Mouse (Mus musculus): ENCODE measurements around the gene Alg14.

DNA sequence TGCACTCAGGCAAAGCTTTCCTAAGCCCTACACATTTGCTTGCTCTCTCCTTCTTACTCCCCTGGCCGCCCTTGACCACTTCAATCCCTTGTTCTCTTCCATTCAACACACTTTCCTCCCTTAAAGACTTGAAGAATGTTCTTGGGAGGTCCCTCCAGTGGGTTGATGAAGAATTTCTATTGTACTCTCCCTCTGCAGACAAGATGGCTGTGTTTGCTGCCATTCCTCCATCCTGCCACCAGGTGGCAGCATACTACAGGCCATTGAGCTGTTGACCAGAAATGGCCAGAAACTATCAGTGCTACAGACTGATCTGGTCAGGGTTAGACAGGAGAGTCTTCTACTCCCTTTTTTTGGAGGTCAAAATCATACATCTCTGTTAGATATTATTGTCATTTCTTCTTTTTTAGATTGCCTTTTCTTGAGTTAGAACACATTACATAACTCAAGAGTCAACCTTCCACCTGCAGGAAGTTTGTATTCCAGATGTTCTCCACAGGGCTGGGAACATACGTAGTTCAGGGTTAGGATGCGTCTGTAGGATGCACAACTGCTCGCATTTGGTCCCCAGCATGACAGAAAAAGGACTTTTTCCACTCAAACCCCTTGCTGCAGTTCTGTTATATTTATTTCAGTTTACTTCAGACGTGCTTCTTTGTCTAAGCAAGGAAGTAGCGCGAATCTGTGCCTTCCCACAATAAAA, 16.1 kb downstream of the Alg14 start:
- peak; percentile 15 for TF ChIP-seq CTCF (IDR thresholded peaks at IDR 0.05; ENCODE audit: insufficient read depth, low read depth, low read length)
- no peak for TF ChIP-seq POLR2A (IDR thresholded peaks at IDR 0.05; ENCODE audit: insufficient read depth, low read depth, low read length)

All from olfactory bulb, adult 2 months (tissue).